Mouse (Mus musculus) neutrophil, adult 5-6 weeks (primary cell): ENCODE data around the gene Zbtb5. TPM values are rescaled to one million over a fixed set of nuclear protein-coding genes. Genes with fewer than 3 reads are reported as not detected.
"Not testable (repeated sequence)": the region's sequence is repeated elsewhere in the genome, so short reads cannot be mapped to it uniquely, and the experiment has no call there.

Source experiments
- ATAC-seq: fragments of 151-379, 151-347 bp; 2 replicates; pipeline ENCODE4 v1.8.0; 2017; ENCODE audit warnings: mild to moderate bottlenecking, moderate TSS enrichment; ENCODE audit not compliant: insufficient number of reproducible peaks, poor library complexity, low FRiP score, severe bottlenecking; ENCODE audit errors: extremely low read depth
- total RNA-seq: library from RNA; stranded (forward); fragments of 200-1000 nt; gene quantifications from 2 replicates; pipeline ENCODE4 v1.2.3, GENCODE M21; 2017

Gene Zbtb5
- total RNA-seq, 1 experiment from 2014 or later: 17.0 TPM

DNA sequence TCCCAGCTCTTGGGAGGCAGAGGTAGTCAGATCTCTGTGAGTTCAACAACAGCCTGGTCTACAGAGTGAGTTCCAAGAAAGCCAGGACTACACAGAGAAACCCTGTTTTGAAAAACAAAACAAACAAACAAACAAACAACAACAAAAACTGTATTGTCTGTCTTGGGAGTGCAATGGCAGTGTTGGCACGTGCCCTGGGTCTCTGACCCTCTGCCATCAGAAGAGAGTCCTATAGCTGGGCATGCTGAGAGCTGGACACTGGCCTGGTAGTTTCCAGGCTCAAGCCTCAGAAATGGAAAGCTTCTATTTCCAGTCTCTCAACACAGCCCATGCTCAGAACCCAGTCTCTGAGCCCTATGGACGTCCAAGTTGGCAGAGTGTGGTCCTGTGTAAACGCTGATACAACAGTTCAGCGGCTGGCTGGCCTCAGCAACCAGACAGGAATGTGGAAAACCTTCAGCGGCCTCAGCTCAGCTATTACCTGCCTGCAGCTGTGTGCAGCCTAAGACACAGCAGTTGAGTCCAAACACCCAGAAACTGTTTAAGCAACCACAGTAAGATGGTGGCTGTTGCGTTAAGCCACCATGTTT is 36.1 kb downstream of the Zbtb5 start:
- ATAC-seq: no peak

DNA sequence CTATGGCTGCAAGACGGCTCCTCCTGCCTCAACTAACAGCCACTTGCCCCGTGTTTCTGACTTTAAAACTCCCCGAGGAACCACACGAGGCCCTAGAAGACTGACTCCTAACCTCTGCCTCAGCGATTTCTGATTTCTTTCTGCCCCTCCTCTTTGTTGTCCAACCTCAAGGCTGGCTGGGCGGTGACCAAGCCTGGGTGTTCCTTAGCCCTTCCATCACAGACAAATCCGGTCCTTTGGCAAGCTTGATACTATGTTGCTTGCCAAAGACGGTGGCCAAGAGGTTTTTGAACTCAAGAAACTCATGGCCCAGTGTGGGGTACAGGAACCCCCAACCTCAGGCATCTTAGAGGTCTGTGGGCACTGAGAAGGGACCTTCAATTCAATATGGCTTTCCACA is 37.9 kb downstream of the Zbtb5 start:
- no peak for ATAC-seq

DNA sequence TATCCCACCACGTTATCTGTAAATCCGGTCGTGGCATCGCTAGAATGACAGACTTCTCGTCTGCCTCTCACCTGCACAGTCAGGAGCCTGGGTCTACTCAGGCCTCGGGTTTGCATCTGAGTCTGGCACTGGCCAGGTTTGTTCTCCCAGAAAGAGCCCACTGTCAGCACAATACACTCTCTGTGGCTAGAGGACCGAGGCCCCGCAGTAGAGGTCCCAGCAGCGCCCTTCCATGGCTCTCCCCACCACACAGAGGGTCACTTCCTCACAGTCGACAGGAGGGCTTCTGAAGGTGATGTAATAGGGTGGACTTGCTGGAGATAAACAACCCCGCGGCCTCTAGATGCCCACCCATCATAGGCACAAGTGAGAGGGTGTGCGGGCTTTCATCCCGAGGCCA is 38.3 kb downstream of the Zbtb5 start:
- ATAC-seq: no peak

DNA sequence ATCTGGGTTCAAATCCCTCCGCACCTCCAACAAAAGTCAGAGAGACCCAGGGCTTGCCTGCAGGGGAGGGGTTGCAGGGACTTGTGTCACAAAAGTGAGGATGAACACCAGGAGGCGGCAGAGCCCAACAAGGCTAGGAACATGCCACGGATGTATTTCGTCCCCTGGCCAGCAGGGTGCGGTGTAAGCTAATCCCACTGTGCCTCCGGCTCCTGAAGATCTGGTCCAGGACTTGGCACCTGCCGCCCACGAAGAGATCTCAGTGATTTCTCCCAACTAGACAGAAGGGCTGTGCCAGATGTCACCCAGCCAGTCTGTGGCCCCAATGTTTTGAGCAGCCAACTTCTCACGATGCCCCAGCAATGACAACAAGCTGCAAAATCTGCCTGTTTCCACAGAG is 38.8 kb downstream of the Zbtb5 start:
- ATAC-seq: peak; percentile 76

DNA sequence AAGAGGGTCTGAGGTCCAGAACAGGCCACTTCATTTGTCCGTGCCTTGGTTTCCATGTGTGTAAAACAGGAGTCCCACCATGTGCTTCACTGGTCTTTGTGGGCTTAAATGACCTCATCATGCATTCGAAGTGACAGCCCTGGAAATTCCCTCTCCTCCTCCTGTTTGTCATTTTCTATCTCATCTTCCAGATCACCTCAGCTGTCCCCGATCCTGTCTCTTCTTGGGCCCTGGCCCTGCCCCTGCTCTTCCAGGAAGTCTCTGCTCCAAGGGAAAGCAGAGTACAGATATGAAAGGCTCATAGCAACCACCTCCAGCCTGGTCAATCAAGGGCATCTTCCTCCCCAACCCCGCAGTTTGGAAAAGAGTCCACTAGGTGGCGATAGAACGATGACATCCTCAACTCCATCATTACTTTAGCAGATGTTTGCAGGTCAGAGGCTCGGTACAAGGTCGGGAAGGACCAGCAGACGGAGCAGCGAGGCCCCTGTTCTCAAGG is 41.6 kb downstream of the Zbtb5 start:
- ATAC-seq: peak; percentile 48

DNA sequence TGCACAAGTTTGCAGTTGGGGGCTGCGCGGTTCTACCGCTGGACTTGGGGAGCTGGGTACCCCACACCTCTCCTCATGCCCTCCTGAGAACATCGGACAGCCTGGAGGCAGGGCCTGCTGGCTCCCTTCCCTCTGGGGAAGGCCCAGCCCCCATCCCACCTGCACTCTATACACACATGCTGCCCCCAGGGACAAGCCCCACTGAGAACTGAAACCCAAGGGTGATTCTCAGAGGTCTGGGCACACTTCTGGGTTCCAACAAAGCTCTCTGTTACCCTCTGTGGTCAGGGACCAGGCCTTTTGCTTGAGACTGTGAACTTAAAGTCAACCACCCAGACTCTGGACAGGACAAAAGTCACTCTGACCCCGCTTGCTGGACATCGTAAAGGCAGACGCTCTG is 42.2 kb downstream of the Zbtb5 start:
- peak; percentile 35; the same call in 1 of the 2 replicates for ATAC-seq

DNA sequence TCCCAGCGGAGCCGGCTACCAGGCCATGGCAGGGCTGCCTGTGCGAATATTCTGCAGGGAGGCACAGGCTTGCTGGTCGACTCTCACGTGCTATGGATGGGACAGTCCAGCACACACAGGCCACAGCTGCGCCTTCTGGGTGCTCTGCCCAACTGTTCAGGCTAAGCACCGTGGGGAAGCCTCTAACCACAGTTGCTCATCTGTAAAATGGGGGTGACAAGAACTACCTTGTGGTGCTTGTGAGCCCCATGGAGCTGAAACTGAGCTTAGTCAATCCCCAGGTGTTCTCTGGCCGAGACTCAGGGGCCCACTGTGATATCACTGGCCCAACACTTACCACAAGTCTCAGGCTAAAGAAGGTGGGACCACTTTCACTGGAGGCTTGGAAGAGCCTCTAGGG is 44.8 kb downstream of the Zbtb5 start:
- ATAC-seq: peak; percentile 49; the same call in 1 of the 2 replicates

DNA sequence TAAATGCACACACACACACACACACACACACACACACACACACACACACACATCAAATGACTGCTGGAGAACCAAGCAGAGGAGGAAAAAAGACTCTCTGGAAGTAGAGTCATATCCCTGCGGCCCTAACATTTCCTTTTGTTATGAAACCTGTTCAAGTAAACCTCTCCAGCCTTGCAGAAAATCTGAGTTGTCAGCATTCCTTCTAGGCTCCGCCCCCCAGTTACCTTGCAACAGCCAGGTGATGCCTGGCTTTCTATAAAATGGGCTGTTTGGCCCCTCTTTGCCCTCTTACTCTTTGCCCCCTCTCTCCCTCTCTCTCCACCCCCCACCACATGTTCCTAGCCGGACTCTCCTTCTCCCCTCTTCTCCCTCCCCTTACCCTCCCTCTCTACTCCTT is 46.5 kb downstream of the Zbtb5 start:
- ATAC-seq: no peak

DNA sequence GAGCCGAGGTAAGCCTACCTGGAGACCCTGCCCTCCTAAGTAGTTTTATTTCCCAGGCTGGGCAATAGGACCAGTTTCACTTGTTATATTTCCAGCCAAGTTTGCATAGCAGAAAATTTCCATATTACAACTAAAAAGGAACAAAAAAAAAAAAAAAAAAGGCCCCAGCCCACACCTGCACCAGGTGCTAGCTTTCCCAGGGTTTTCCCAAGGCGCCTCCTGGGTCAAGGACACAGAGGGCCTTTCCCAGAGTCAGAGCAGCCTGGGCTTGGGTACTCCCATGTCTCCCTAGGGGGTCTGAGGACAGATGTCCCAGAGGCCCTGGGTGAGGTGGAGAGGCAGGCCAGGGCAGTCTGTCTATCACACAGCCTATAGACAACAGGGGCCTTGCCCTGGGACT is 47.0 kb downstream of the Zbtb5 start:
- ATAC-seq: no peak

DNA sequence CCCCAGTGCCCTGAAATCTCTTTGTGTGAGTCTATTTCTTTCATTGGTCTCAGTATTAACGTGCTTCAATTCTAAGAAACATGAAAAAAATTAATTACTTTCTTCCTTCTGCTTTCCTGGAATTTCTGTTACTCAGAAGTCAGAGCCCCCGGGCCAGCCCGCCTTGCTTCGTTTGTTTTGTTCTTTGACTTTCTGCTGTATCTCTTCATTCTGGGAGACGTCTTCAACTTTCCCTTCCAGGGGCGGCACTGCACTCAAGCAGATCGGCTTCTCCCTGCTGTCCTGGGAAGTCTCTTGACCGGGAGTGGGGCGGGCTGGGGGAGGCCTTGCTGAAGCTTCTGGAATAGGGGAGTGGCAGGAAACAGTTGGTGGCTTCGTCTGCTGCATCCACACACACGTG is 49.1 kb downstream of the Zbtb5 start:
- ATAC-seq: no peak

DNA sequence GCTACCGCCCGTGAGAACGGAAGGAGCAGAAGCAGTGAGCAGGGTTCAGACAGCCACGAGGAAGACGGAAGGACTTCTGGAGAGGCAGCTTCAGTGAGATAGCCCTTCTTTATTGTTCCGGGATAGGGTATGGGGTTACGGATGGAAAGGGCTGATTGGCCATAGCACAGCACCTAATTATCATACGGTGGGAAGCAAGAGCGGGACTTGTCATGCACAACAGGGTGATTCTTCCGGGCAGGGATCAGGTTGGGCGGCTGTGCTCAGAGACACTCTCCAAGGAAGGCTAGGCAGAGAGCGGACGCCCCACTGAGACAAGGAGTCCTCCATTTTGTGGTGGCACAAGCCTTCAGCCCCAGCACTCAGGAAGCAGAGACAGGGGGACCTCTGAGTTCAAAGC is 53.0 kb downstream of the Zbtb5 start:
- ATAC-seq: no peak

DNA sequence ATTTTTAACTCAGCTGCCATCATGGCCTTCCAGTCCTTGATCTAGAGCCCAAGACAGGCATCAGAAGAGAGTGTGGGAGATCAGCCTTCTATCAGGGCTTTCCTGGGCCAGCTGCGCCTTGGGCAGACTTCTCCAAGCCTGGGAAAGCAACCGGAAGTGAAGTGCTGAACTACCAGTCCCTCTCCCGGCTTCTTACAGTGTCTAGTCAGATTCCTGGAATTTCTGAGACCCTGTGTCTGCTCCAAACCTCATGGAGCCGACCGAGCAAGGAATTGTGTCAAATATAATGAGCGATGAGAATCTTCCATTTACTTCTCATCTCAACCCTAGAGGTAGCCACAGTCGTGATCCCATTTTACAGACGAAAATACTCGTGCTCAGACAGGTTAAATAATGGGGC is 53.4 kb downstream of the Zbtb5 start:
- no peak for ATAC-seq

DNA sequence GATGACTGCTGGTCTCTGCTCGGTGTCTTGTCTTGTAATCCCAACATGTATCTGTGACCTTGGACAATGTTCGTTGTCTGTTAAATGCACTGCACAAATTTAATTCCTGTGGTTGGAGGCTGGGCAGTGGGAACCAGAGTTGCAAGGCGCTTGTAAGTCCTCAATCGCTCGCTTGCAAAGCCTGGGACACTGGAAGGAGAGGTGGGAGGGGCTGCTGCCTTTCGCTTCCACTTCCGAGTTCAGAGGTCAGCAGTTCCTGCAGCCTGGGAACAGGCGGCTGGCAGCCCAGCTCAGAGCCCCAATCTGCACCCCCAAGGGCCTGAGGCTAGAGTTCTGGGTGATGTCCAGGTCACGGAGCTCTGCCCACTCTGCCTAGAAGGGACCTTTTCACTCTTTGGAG is 59.2 kb downstream of the Zbtb5 start:
- no peak for ATAC-seq

DNA sequence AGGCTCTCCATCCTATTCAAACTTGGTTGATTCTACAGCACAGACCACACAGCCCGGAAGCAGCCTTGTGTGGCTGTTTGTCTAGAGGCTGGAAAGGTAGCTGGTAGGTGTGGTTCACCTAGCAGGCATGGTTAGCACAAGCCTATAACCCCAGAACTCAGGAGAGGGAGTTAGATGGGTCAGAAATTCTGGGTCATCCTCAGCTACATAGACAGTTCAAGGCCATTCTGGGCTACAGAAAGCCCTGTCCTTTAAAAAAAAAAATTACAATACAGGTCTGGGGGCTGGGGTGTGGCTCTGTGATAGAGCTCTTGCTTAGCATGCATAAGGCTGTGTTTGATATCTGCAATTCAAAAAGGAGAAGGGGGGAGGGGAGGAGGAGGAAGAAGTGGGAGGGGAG is 63.9 kb downstream of the Zbtb5 start:
- ATAC-seq: no peak

DNA sequence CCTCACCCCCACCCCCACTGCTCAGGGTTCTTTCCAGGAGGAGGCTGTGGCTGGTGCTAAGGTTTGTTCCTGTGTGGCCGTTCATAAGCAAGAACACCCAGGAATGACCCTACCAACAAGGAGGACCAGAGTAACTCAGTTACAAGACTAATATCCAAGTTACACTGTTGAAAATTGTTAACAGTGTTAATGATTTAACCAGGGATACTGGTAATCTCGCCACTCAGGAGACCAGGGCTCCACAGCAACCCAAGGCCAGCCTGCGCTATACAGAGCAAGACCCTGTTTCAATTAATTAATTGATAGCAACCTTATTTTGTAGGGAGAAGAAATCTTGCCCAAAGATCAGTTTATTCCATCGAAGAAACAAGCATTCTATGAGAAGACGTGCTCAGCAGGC is 64.7 kb downstream of the Zbtb5 start:
- ATAC-seq: no peak

DNA sequence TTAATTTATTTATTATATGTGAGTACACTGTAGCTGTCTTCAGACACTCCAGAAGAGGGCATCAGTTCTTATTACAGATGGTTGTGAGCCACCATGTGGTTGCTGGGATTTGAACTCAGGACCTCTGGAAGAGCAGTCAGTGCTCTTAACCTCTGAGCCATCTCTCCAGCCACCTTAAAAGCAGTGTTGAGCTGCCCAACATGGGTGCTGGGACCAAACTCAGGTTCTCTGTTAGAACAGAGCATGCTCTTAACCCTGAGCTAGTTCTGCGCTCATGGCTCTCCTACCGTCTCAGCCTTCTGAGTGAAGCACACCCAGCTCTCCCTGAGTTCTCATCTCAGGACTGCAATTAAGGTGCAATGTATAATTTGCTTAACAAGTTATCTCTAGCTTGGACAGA is 66.1 kb downstream of the Zbtb5 start:
- ATAC-seq: not testable (repeated sequence)

DNA sequence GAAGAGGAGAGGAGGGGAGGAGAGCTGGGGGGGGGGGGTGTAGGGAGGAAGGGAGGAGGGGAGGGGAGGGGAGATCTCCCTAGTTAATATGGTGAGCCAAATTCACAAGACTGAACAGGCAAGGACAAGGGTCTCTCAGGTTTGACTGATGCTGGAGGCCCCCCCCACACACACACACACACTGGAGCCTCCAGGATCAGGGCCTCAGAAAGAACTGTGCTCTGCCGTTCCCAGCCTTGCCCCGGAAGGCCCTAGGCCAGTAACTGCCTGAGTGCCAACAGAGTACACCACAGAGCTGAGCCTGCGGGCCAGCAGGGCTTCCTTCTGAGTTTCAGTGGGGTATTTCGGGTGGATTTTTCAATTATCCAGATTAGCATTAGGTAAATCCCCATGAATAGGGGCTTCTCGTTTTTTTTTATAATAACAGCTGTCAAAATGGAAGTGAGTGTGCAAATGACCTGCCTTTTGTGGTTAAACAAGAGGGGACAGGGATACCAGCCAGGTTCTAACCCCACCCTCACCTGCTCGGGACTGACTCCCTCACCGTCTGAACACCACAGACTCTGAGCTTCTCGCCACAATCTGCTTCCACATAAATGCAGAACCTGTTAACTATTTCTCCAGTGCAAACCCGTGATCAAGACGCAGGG is 67.7 kb downstream of the Zbtb5 start:
- peak; percentile 23 for ATAC-seq

DNA sequence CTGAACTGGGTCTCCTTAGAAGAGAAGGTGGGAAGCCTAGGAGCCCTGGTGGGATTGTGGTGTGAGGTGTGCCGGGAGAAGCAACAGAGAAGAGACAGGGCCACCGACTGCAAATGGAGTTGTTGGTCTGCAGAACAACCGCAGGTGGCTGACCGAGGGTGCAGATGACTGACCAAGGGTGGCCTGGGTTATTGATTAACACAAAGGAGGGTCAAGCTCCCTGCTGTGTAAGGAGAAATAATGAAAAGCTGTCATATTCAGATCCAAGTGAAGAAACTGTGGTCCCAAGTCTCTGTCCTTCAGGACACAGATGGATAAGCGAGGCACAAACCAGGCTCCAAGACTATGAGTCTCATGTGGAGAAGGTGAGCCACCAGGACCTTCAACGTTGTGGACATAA is 68.7 kb downstream of the Zbtb5 start:
- no peak for ATAC-seq

DNA sequence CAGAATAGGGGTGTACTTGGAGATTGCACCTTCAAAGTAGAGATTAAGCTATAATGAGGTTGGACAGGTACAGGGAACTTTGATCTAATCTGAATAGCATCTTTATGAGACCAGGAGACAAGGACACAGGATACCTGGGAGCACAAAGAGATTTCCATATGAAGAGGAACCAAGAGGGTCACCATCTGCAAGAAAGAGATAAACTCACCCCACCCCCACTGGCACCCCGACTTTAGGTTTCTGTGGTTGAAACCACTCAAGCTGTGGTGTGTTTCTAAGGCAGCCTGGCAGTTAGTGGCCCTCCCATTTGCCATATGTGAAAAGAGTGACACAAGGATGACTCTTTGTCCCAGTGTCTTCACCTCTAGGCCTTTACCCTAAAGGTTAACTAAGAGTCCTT is 70.0 kb downstream of the Zbtb5 start:
- ATAC-seq: no peak
